Mouse (Mus musculus) bone marrow, adult 2 months (tissue): ENCODE results near the gene Kif27.

Experiments
- CTCF ChIP-seq: fragments of 200-500 bp; IDR thresholded peaks from 2 replicates; pipeline ENCODE4 v1.5.1; 2011; ENCODE audit warnings: low read length, control low read depth; ENCODE audit not compliant: control insufficient read depth, insufficient read depth
- POLR2A ChIP-seq: fragments of 200-500 bp; IDR thresholded peaks from 2 replicates; pipeline ENCODE4 v1.6.1; 2011; ENCODE audit warnings: low read depth, mild to moderate bottlenecking, control low read depth, low read length, borderline replicate concordance; ENCODE audit not compliant: control insufficient read depth

- no peak for TF ChIP-seq CTCF
- no peak for TF ChIP-seq POLR2A
These were observed 9.9 kb upstream of the Kif27 start for GRCm38 (mm10) chr13:58368835-58369234.
